Comparison of ENCODE assay signal across 21 mouse cellular contexts in the genomic region with DNA sequence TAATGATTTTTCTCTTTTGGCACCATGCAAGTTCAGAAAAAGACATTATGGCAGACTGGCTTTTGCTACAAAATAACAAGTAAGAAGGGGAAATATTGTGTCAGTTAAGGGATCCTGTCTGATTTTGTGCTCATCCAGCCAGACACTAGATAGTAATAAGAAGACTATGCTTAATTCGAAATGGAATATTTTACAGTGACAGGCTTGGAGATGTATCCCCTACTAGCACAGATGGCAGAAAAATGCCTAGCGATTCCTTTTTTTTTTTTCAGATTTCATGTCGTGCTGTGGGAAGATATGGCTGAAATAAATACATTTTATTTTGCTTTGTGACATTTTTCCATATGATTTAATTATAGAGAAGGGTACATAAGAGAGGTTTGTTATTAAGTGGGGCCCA.
DNase-seq lines count a peak whose midpoint lies in the region; ATAC-seq and TF ChIP-seq lines count a peak whose summit lies in the region.
"Had no signal": no experiment of that assay in that cellular context is flagged by ENCODE, and none has a peak within 500 bp of the region (broad histone marks: within the 10 kb centered on the region; RNA-seq: fewer than 3 reads in every experiment).

No protein-coding gene starts in this region.

- H3K4me2 ChIP-seq in forebrain, embryonic 13.5 days, result peak overlapping the region; percentile 20; the same call in 1 of the 2 replicates
- H3K4me2 ChIP-seq in forebrain, embryonic 11.5 days (ENCODE audit: low read depth, low read length, severe bottlenecking), result no peak overlapping the region
- H3K4me2 ChIP-seq in hindbrain, embryonic 16.5 days (ENCODE audit: low read length), result no peak overlapping the region
- H3K4me2 ChIP-seq in hindbrain, embryonic 11.5 days (replicated peaks; ENCODE audit: low read depth, low read length), result no peak overlapping the region
- H3K4me2 ChIP-seq in midbrain, postnatal 0 days (ENCODE audit: low read depth, low read length, poor library complexity, severe bottlenecking), result no peak overlapping the region
- H3K4me2 ChIP-seq in midbrain, embryonic 13.5 days (replicated peaks), result no peak overlapping the region
- H3K4me2 ChIP-seq: embryonic facial prominence, embryonic 15.5 days; heart, embryonic 11.5 days; limb, embryonic 12.5 days; liver, embryonic 12.5 days had no signal

- no peaks in the 10 kb centered on the region for H3K36me3 ChIP-seq in forebrain, embryonic 13.5 days (ENCODE audit: poor library complexity, severe bottlenecking)
- no peaks in the 10 kb centered on the region for H3K36me3 ChIP-seq in forebrain, embryonic 11.5 days (ENCODE audit: control insufficient read depth, insufficient read depth, low read length)
- H3K36me3 ChIP-seq in hindbrain, embryonic 16.5 days (ENCODE audit: control insufficient read depth, insufficient read depth, low read length), result no peaks in the 10 kb centered on the region
- H3K36me3 ChIP-seq in hindbrain, embryonic 11.5 days (ENCODE audit: control insufficient read depth, insufficient read depth, low read length), result no peaks in the 10 kb centered on the region
- no peaks in the 10 kb centered on the region for H3K36me3 ChIP-seq in midbrain, postnatal 0 days (ENCODE audit: insufficient read depth, low read length)
- no peaks in the 10 kb centered on the region for H3K36me3 ChIP-seq in midbrain, embryonic 13.5 days
- H3K36me3 ChIP-seq: embryonic facial prominence, embryonic 15.5 days; limb, embryonic 12.5 days; liver, embryonic 12.5 days; midbrain, embryonic 10.5 days had no signal

- H3K9me3 ChIP-seq in forebrain, embryonic 13.5 days (replicated peaks), result no peaks in the 10 kb centered on the region
- no peaks in the 10 kb centered on the region for H3K9me3 ChIP-seq in forebrain, embryonic 11.5 days (ENCODE audit: control insufficient read depth, low read length)
- H3K9me3 ChIP-seq in hindbrain, embryonic 16.5 days (ENCODE audit: control insufficient read depth, low read length), result no peaks in the 10 kb centered on the region
- no peaks in the 10 kb centered on the region for H3K9me3 ChIP-seq in hindbrain, embryonic 11.5 days (ENCODE audit: control insufficient read depth, low read length)
- no peaks in the 10 kb centered on the region for H3K9me3 ChIP-seq in midbrain, postnatal 0 days (ENCODE audit: low read length)
- no peaks in the 10 kb centered on the region for H3K9me3 ChIP-seq in midbrain, embryonic 13.5 days
- H3K9me3 ChIP-seq: embryonic facial prominence, embryonic 15.5 days; limb, embryonic 12.5 days; liver, embryonic 12.5 days; midbrain, embryonic 10.5 days had no signal

- H3K27ac ChIP-seq in forebrain, embryonic 13.5 days, result no peak overlapping the region
- no peak overlapping the region for H3K27ac ChIP-seq in forebrain, embryonic 11.5 days (ENCODE audit: low read depth, low read length)
- H3K27ac ChIP-seq in hindbrain, embryonic 16.5 days (ENCODE audit: low read depth, low read length), result peak overlapping the region; percentile 55; the same call in 1 of the 2 replicates
- no peak overlapping the region for H3K27ac ChIP-seq in hindbrain, embryonic 11.5 days (ENCODE audit: low read depth, low read length)
- H3K27ac ChIP-seq in midbrain, postnatal 0 days (ENCODE audit: low read depth, low read length), result peak overlapping the region; percentile 39; the same call in 1 of the 2 replicates
- H3K27ac ChIP-seq in midbrain, embryonic 13.5 days, result no peak overlapping the region
- H3K27ac ChIP-seq: embryonic facial prominence, embryonic 15.5 days; kidney, postnatal 0 days; limb, embryonic 12.5 days; liver, embryonic 12.5 days; midbrain, embryonic 10.5 days; stomach, postnatal 0 days had no signal

- TF ChIP-seq CTCF in midbrain, postnatal 0 days (IDR thresholded peaks at IDR 0.05), result no peak

- no peaks in the 10 kb centered on the region for H3K27me3 ChIP-seq in forebrain, embryonic 13.5 days
- H3K27me3 ChIP-seq in forebrain, embryonic 11.5 days (ENCODE audit: control insufficient read depth, insufficient read depth, low read length), result no peaks in the 10 kb centered on the region
- H3K27me3 ChIP-seq in hindbrain, embryonic 16.5 days (replicated peaks; ENCODE audit: control insufficient read depth, insufficient read depth, low read length), result no peaks in the 10 kb centered on the region
- no peaks in the 10 kb centered on the region for H3K27me3 ChIP-seq in hindbrain, embryonic 11.5 days (ENCODE audit: control insufficient read depth, insufficient read depth, low read length)
- H3K27me3 ChIP-seq in midbrain, postnatal 0 days (ENCODE audit: insufficient read depth, low read length), result no peaks in the 10 kb centered on the region
- no peaks in the 10 kb centered on the region for H3K27me3 ChIP-seq in midbrain, embryonic 13.5 days
- H3K27me3 ChIP-seq: embryonic facial prominence, embryonic 15.5 days; limb, embryonic 12.5 days; liver, embryonic 12.5 days had no signal

- DNase-seq in forebrain, embryonic 11.5 days (ENCODE audit: low spot score), result no peak
- DNase-seq in hindbrain, embryonic 11.5 days (ENCODE audit: low spot score), result no peak
- DNase-seq in midbrain, postnatal 0 days (ENCODE audit: low spot score), result no peak
- no peak for DNase-seq in kidney, adult 11 months
- no peak for DNase-seq in liver
- DNase-seq: adrenal gland, postnatal 10 days; gastrocnemius, postnatal 10 days; kidney, adult 18-20 months; lung, adult 18-20 months; lung, postnatal 10 days had no signal

- H3K9ac ChIP-seq in forebrain, embryonic 13.5 days, result no peak overlapping the region
- H3K9ac ChIP-seq in forebrain, embryonic 11.5 days (ENCODE audit: low read length), result no peak overlapping the region
- H3K9ac ChIP-seq in hindbrain, embryonic 16.5 days (ENCODE audit: low read depth, low read length), result no peak overlapping the region
- H3K9ac ChIP-seq in hindbrain, embryonic 11.5 days (ENCODE audit: low read depth, low read length), result no peak overlapping the region
- no peak overlapping the region for H3K9ac ChIP-seq in midbrain, postnatal 0 days (replicated peaks; ENCODE audit: low read length, poor library complexity, severe bottlenecking)
- no peak overlapping the region for H3K9ac ChIP-seq in midbrain, embryonic 13.5 days (replicated peaks)
- H3K9ac ChIP-seq: embryonic facial prominence, embryonic 15.5 days; limb, embryonic 12.5 days; liver, embryonic 12.5 days had no signal

- no peak overlapping the region for H3K4me3 ChIP-seq in forebrain, embryonic 13.5 days
- no peak overlapping the region for H3K4me3 ChIP-seq in forebrain, embryonic 11.5 days (ENCODE audit: low read depth, low read length)
- H3K4me3 ChIP-seq in hindbrain, embryonic 16.5 days (ENCODE audit: low read length), result no peak overlapping the region
- H3K4me3 ChIP-seq in hindbrain, embryonic 11.5 days (ENCODE audit: low read depth, low read length), result no peak overlapping the region
- H3K4me3 ChIP-seq in midbrain, postnatal 0 days (ENCODE audit: low read depth, low read length), result no peak overlapping the region
- no peak overlapping the region for H3K4me3 ChIP-seq in midbrain, embryonic 13.5 days (replicated peaks)
- H3K4me3 ChIP-seq: embryonic facial prominence, embryonic 15.5 days; limb, embryonic 12.5 days; liver, embryonic 12.5 days; midbrain, embryonic 10.5 days; myocyte had no signal

- ATAC-seq in forebrain, embryonic 13.5 days, result peak; percentile 48; the same call in 1 of the 2 replicates
- ATAC-seq in forebrain, embryonic 11.5 days (replicated peaks; ENCODE audit: low FRiP score), result no peak
- ATAC-seq in hindbrain, embryonic 16.5 days, result no peak
- no peak for ATAC-seq in hindbrain, embryonic 11.5 days (ENCODE audit: low FRiP score)
- no peak for ATAC-seq in midbrain, postnatal 0 days (ENCODE audit: low FRiP score)
- no peak for ATAC-seq in midbrain, embryonic 13.5 days
- ATAC-seq: liver, embryonic 12.5 days had no signal

- H3K4me1 ChIP-seq in forebrain, embryonic 13.5 days, result peaks cover 23% of the 10 kb centered on the region
- H3K4me1 ChIP-seq in forebrain, embryonic 11.5 days (replicated peaks; ENCODE audit: control insufficient read depth, insufficient read depth, low read length), result no peaks in the 10 kb centered on the region
- peaks cover 5% of the 10 kb centered on the region; the same call in 1 of the 2 replicates for H3K4me1 ChIP-seq in hindbrain, embryonic 16.5 days (ENCODE audit: control insufficient read depth, insufficient read depth, low read depth, low read length)
- no peaks in the 10 kb centered on the region for H3K4me1 ChIP-seq in hindbrain, embryonic 11.5 days (replicated peaks; ENCODE audit: control insufficient read depth, insufficient read depth, low read length)
- no peaks in the 10 kb centered on the region for H3K4me1 ChIP-seq in midbrain, postnatal 0 days (ENCODE audit: insufficient read depth, low read length)
- peaks cover 11% of the 10 kb centered on the region for H3K4me1 ChIP-seq in midbrain, embryonic 13.5 days (replicated peaks)
- H3K4me1 ChIP-seq: liver, embryonic 12.5 days had no signal

- 65% methylated on average over 3 of the region's 3 CpGs for WGBS in forebrain, embryonic 13.5 days
- 87% methylated on average over 3 of the region's 3 CpGs for WGBS in forebrain, embryonic 11.5 days
- WGBS in hindbrain, embryonic 16.5 days, result 43% methylated on average over 3 of the region's 3 CpGs
- WGBS in hindbrain, embryonic 11.5 days, result 84% methylated on average over 3 of the region's 3 CpGs
- WGBS in midbrain, postnatal 0 days, result 49% methylated on average over 3 of the region's 3 CpGs
- WGBS in midbrain, embryonic 13.5 days, result 76% methylated on average over 3 of the region's 3 CpGs

Comparison
In these comparisons a context has a peak if more than half of its experiments do, and no peak if none do; other contexts are left out.
1. H3K27ac ChIP-seq: peak in hindbrain, embryonic 16.5 days (single experiment) and midbrain, postnatal 0 days (single experiment); none in forebrain, embryonic 13.5 days (single experiment), forebrain, embryonic 11.5 days (single experiment), hindbrain, embryonic 11.5 days (single experiment) and midbrain, embryonic 13.5 days (single experiment).